Mouse (Mus musculus) pancreas, adult 10 weeks (tissue): ENCODE results near the gene Klhl30. TPM values are rescaled to one million over a fixed set of nuclear protein-coding genes. Genes with fewer than 3 reads are reported as not detected.

Experiments used
- polyA plus RNA-seq: library from polyadenylated mRNA; stranded (reverse); fragments of 350-450 nt; fragmentation: Illumina TruSeq; extraction: RNeasy Lipid Tissue Mini Kit (QIAGEN cat#74804); gene quantifications from one replicate; pipeline ENCODE4 v1.2.3, GENCODE M21; 2015; ENCODE audit warnings: low read depth, low replicate concordance; ENCODE audit not compliant: insufficient read depth

The Klhl30 gene
- 0.78 TPM for polyA plus RNA-seq

GRCm38 (mm10) chr1:91350841-91351240 is at the start of gene Klhl30:
Gene Klhl30 (plus strand): TSS chr1:91351016.

GRCm38 (mm10) chr1:91321760-91322438 is 28.9 kb upstream of the Klhl30 start, which contains the start of gene Espnl:
Gene Espnl (plus strand): TSS chr1:91322075.

GRCm38 (mm10) chr1:91366215-91367108 is 15.6 kb downstream of the Klhl30 start, which contains the start of gene Erfe:
Gene Erfe (plus strand): TSS chr1:91366430.

GRCm38 (mm10) chr1:91398260-91399062 is 47.6 kb downstream of the Klhl30 start, which contains the start of gene Ilkap:
Gene Ilkap (minus strand): TSS chr1:91398815.

Other genes with a start within 250 kb of the Klhl30 start
- gene Rbm44, start 205.9 kb upstream of the Klhl30 start, polyA plus RNA-seq, result not detected
- gene Ramp1, start 171.2 kb upstream of the Klhl30 start, polyA plus RNA-seq, result 9.2 TPM
- 28.6 TPM for gene Ube2f, start 100.7 kb upstream of the Klhl30 start, polyA plus RNA-seq
- gene Scly, start 52.7 kb upstream of the Klhl30 start, polyA plus RNA-seq, result 13.3 TPM
- gene Espnl, start 28.9 kb upstream of the Klhl30 start, polyA plus RNA-seq, result 0.52 TPM
- gene Erfe, start 15.4 kb downstream of the Klhl30 start, polyA plus RNA-seq, result not detected
- 36.3 TPM for gene Ilkap, start 47.8 kb downstream of the Klhl30 start, polyA plus RNA-seq
- 8.0 TPM for gene Hes6, start 63.0 kb downstream of the Klhl30 start, polyA plus RNA-seq
- gene Per2, start 108.3 kb downstream of the Klhl30 start, polyA plus RNA-seq, result 4.2 TPM
- 1.8 TPM for gene Traf3ip1, start 143.6 kb downstream of the Klhl30 start, polyA plus RNA-seq
- 2.1 TPM for gene Asb1, start 189.5 kb downstream of the Klhl30 start, polyA plus RNA-seq